Mouse (Mus musculus): ENCODE data around the gene Plekhg5. TPM values are rescaled to one million over a fixed set of nuclear protein-coding genes. Genes with fewer than 3 reads are reported as not detected.

Gene Plekhg5
- polyA plus RNA-seq, 1 experiment from 2014 or later = 8.1 TPM

- Histone ChIP-seq H3K4me3 (no peak overlapping the region), H3K36me3 (no peaks in the 10 kb centered on the region), H3K27ac (replicated peaks) (no peak overlapping the region), H3K27me3 (ENCODE audit: low read depth, poor library complexity, severe bottlenecking) (peaks cover 94% of the 10 kb centered on the region), H3K4me1 (peaks cover 26% of the 10 kb centered on the region), H3K9me3 (replicated peaks) (no peaks in the 10 kb centered on the region)
- WGBS = 92% methylated on average over 2 of the region's 2 CpGs
- DNase-seq (ENCODE audit: low spot score) = no peak
Observed at GRCm38 (mm10) chr4:152136876-152137250, 64.6 kb downstream of the Plekhg5 start.

GRCm38 (mm10) chr4:152138497-152139260 is 66.4 kb downstream of the Plekhg5 start:
- peaks cover 17% of the 10 kb centered on the region for H3K4me1 ChIP-seq
- peaks cover 85% of the 10 kb centered on the region for H3K27me3 ChIP-seq (ENCODE audit: low read depth, poor library complexity, severe bottlenecking)
- peak overlapping the region; percentile 52 for H3K4me3 ChIP-seq
- no peak overlapping the region for H3K27ac ChIP-seq (replicated peaks)
- H3K36me3 ChIP-seq = no peaks in the 10 kb centered on the region
- 3% methylated on average over 51 of the region's 51 CpGs for WGBS
- H3K9me3 ChIP-seq (replicated peaks) = no peaks in the 10 kb centered on the region
- peak; percentile 90 for DNase-seq (ENCODE audit: low spot score)

- Histone ChIP-seq H3K27me3 (ENCODE audit: low read depth, poor library complexity, severe bottlenecking) (peaks cover 76% of the 10 kb centered on the region), H3K9me3 (replicated peaks) (no peaks in the 10 kb centered on the region), H3K27ac (replicated peaks) (no peak overlapping the region), H3K36me3 (no peaks in the 10 kb centered on the region), H3K4me1 (peaks cover 17% of the 10 kb centered on the region), H3K4me3 (no peak overlapping the region)
- peak; percentile 58 for DNase-seq (ENCODE audit: low spot score)
- WGBS = 27% methylated on average over 6 of the region's 6 CpGs
Observed at GRCm38 (mm10) chr4:152140441-152140840, 68.1 kb downstream of the Plekhg5 start.

- Histone ChIP-seq H3K36me3 (no peaks in the 10 kb centered on the region), H3K4me3 (no peak overlapping the region), H3K4me1 (peaks cover 11% of the 10 kb centered on the region), H3K27me3 (ENCODE audit: low read depth, poor library complexity, severe bottlenecking) (peaks cover 69% of the 10 kb centered on the region), H3K9me3 (replicated peaks) (no peaks in the 10 kb centered on the region), H3K27ac (replicated peaks) (no peak overlapping the region)
- 83% methylated on average over 8 of the region's 8 CpGs for WGBS
- DNase-seq (ENCODE audit: low spot score) = no peak
Observed at GRCm38 (mm10) chr4:152141521-152142135, 69.3 kb downstream of the Plekhg5 start.

GRCm38 (mm10) chr4:152143632-152144031 is 71.3 kb downstream of the Plekhg5 start:
- no peaks in the 10 kb centered on the region for H3K36me3 ChIP-seq
- H3K4me1 ChIP-seq = peaks cover 5% of the 10 kb centered on the region
- no peak overlapping the region for H3K27ac ChIP-seq (replicated peaks)
- H3K4me3 ChIP-seq = no peak overlapping the region
- 41% methylated on average over 1 of the region's 1 CpGs for WGBS
- peaks cover 67% of the 10 kb centered on the region for H3K27me3 ChIP-seq (ENCODE audit: low read depth, poor library complexity, severe bottlenecking)
- H3K9me3 ChIP-seq (replicated peaks) = no peaks in the 10 kb centered on the region
- DNase-seq (ENCODE audit: low spot score) = no peak

GRCm38 (mm10) chr4:152145473-152145872 is 73.2 kb downstream of the Plekhg5 start:
- H3K36me3 ChIP-seq = no peaks in the 10 kb centered on the region
- no peak overlapping the region for H3K4me3 ChIP-seq
- 78% methylated on average over 10 of the region's 10 CpGs for WGBS
- H3K9me3 ChIP-seq (replicated peaks) = no peaks in the 10 kb centered on the region
- H3K27me3 ChIP-seq (ENCODE audit: low read depth, poor library complexity, severe bottlenecking) = peaks cover 72% of the 10 kb centered on the region
- H3K4me1 ChIP-seq = no peaks in the 10 kb centered on the region
- no peak for DNase-seq (ENCODE audit: low spot score)
- no peak overlapping the region for H3K27ac ChIP-seq (replicated peaks)

GRCm38 (mm10) chr4:152146033-152146827 is 73.9 kb downstream of the Plekhg5 start:
- peaks cover 72% of the 10 kb centered on the region for H3K27me3 ChIP-seq (ENCODE audit: low read depth, poor library complexity, severe bottlenecking)
- H3K27ac ChIP-seq (replicated peaks) = no peak overlapping the region
- H3K36me3 ChIP-seq = no peaks in the 10 kb centered on the region
- peaks cover under 1% of the 10 kb centered on the region; the same call in 1 of the 2 replicates for H3K4me1 ChIP-seq
- 78% methylated on average over 11 of the region's 11 CpGs for WGBS
- no peaks in the 10 kb centered on the region for H3K9me3 ChIP-seq (replicated peaks)
- no peak overlapping the region for H3K4me3 ChIP-seq
- DNase-seq (ENCODE audit: low spot score) = no peak

GRCm38 (mm10) chr4:152150546-152150945 is 78.2 kb downstream of the Plekhg5 start:
- peaks cover 21% of the 10 kb centered on the region for H3K4me1 ChIP-seq
- no peaks in the 10 kb centered on the region for H3K9me3 ChIP-seq (replicated peaks)
- H3K27me3 ChIP-seq (ENCODE audit: low read depth, poor library complexity, severe bottlenecking) = peaks cover 90% of the 10 kb centered on the region
- H3K4me3 ChIP-seq = no peak overlapping the region
- no peaks in the 10 kb centered on the region for H3K36me3 ChIP-seq
- no peak for DNase-seq (ENCODE audit: low spot score)
- no peak overlapping the region for H3K27ac ChIP-seq (replicated peaks)
- WGBS = 79% methylated on average over 4 of the region's 4 CpGs

- 16% methylated on average over 7 of the region's 7 CpGs for WGBS
- H3K9me3 ChIP-seq (replicated peaks) = no peaks in the 10 kb centered on the region
- H3K4me1 ChIP-seq = peaks cover 21% of the 10 kb centered on the region
- H3K36me3 ChIP-seq = no peaks in the 10 kb centered on the region
- peak overlapping the region; percentile 53 for H3K4me3 ChIP-seq
- H3K27me3 ChIP-seq (ENCODE audit: low read depth, poor library complexity, severe bottlenecking) = peaks cover 94% of the 10 kb centered on the region
- no peak overlapping the region; the same call in 1 of the 2 replicates for H3K27ac ChIP-seq (replicated peaks)
- DNase-seq (ENCODE audit: low spot score) = no peak
Observed at GRCm38 (mm10) chr4:152151451-152151965, 79.2 kb downstream of the Plekhg5 start.

GRCm38 (mm10) chr4:152151966-152152544 is 79.8 kb downstream of the Plekhg5 start, which contains the start of gene Espn:
Gene Espn (minus strand): TSS chr4:152152371.
- H3K27me3 ChIP-seq (ENCODE audit: low read depth, poor library complexity, severe bottlenecking) = peaks cover 96% of the 10 kb centered on the region
- no peak within 1 kb of the TSS; the same call in 1 of the 2 replicates for H3K27ac ChIP-seq (replicated peaks)
- under 1% methylated on average over 54 of the region's 57 CpGs for WGBS

GRCm38 (mm10) chr4:152153771-152154177 is 81.5 kb downstream of the Plekhg5 start:
- no peaks in the 10 kb centered on the region for H3K36me3 ChIP-seq
- 2% methylated on average over 23 of the region's 23 CpGs for WGBS
- H3K4me1 ChIP-seq = peaks cover 31% of the 10 kb centered on the region
- peak overlapping the region; percentile 37 for H3K4me3 ChIP-seq
- DNase-seq (ENCODE audit: low spot score) = peak; percentile 86
- peaks cover 97% of the 10 kb centered on the region for H3K27me3 ChIP-seq (ENCODE audit: low read depth, poor library complexity, severe bottlenecking)
- no peak overlapping the region for H3K27ac ChIP-seq (replicated peaks)
- no peaks in the 10 kb centered on the region for H3K9me3 ChIP-seq (replicated peaks)

More at GRCm38 (mm10) chr4:152151966-152152544, 79.8 kb downstream of the Plekhg5 start, which contains the start of gene Espn:
- H3K36me3 ChIP-seq = no peaks in the 10 kb centered on the region
- peak; percentile 80 for DNase-seq (ENCODE audit: low spot score)
- peaks cover 21% of the 10 kb centered on the region for H3K4me1 ChIP-seq
- H3K9me3 ChIP-seq (replicated peaks) = no peaks in the 10 kb centered on the region
- H3K4me3 ChIP-seq = peak within 1 kb of the TSS; percentile 53

GRCm38 (mm10) chr4:152155019-152155418 is 82.7 kb downstream of the Plekhg5 start:
- H3K27me3 ChIP-seq (ENCODE audit: low read depth, poor library complexity, severe bottlenecking) = peaks cover 97% of the 10 kb centered on the region
- H3K36me3 ChIP-seq = no peaks in the 10 kb centered on the region
- no peak overlapping the region for H3K4me3 ChIP-seq
- H3K9me3 ChIP-seq (replicated peaks) = no peaks in the 10 kb centered on the region
- no peak for DNase-seq (ENCODE audit: low spot score)
- H3K4me1 ChIP-seq = peaks cover 44% of the 10 kb centered on the region
- no peak overlapping the region for H3K27ac ChIP-seq (replicated peaks)
- WGBS = 75% methylated on average over 4 of the region's 4 CpGs

Data from midbrain, embryonic 10.5 days (tissue).